25 mouse cellular contexts compared by ENCODE assay signal in genomic region chr9:109200349-109200748, GRCm38 (mm10). TPM values are rescaled to one million over a fixed set of nuclear protein-coding genes. Genes with fewer than 3 reads are reported as not detected.
"Had no signal": no experiment of that assay in that cellular context is flagged by ENCODE, and none has a peak within 500 bp of the region (broad histone marks: within the 10 kb centered on the region; RNA-seq: fewer than 3 reads in every experiment).

No protein-coding gene starts in this region.

- ATAC-seq: intestine, postnatal 0 days; lung, postnatal 0 days; midbrain, embryonic 16.5 days had no signal

- H3K27me3 ChIP-seq: limb, embryonic 15.5 days; midbrain, embryonic 12.5 days; stomach, embryonic 15.5 days had no signal

- H3K27ac ChIP-seq: kidney, postnatal 0 days; limb, embryonic 15.5 days; liver, embryonic 14.5 days; midbrain, embryonic 12.5 days; stomach, embryonic 15.5 days had no signal

- H3K36me3 ChIP-seq: limb, embryonic 15.5 days; midbrain, embryonic 12.5 days; stomach, embryonic 15.5 days had no signal

- H3K4me1 ChIP-seq: limb, embryonic 15.5 days; midbrain, embryonic 12.5 days; stomach, embryonic 15.5 days had no signal

- DNase-seq: kidney, adult 8-10 months; kidney, postnatal 36 days; layer of hippocampus, adult 9-11 months; layer of hippocampus, postnatal 36 days; lung, adult 2 months; lung, postnatal 4 days; right cerebral cortex, postnatal 4 days; thymus, adult 2 months; thymus, postnatal 25 days had no signal

- H3K4me3 ChIP-seq: limb, embryonic 15.5 days; midbrain, embryonic 12.5 days; stomach, embryonic 15.5 days had no signal

RNA-seq across cellular contexts. Expression of gene Fbxw13, which starts 4.6 kb away (rescaled TPM):
- total RNA-seq: layer of hippocampus, adult 18-20 months; layer of hippocampus, postnatal 36 days; left cerebral cortex, adult 8-10 months; left cerebral cortex, postnatal 25 days; megakaryocyte-erythroid progenitor cell, adult 5-6 weeks had no signal
- polyA plus RNA-seq: intestine, postnatal 0 days; kidney, postnatal 0 days; limb, embryonic 11.5 days; limb, embryonic 15.5 days; liver, embryonic 14.5 days; lung, adult 2 months; lung, postnatal 0 days; midbrain, embryonic 12.5 days; midbrain, embryonic 16.5 days; neural tube, embryonic 14.5 days; stomach, embryonic 15.5 days; testis, adult 2 months; urinary bladder, adult 2 months had no signal

RNA-seq across cellular contexts. Expression of gene Fbxw20, which starts 34.2 kb away (rescaled TPM):
- total RNA-seq: layer of hippocampus, adult 18-20 months; layer of hippocampus, postnatal 36 days; left cerebral cortex, adult 8-10 months; left cerebral cortex, postnatal 25 days; megakaryocyte-erythroid progenitor cell, adult 5-6 weeks had no signal
- polyA plus RNA-seq: intestine, postnatal 0 days; kidney, postnatal 0 days; limb, embryonic 11.5 days; limb, embryonic 15.5 days; lung, adult 2 months; lung, postnatal 0 days; midbrain, embryonic 12.5 days; midbrain, embryonic 16.5 days; neural tube, embryonic 14.5 days; stomach, embryonic 15.5 days; thymus, adult 2 months had no signal

RNA-seq across cellular contexts. Expression of gene Fbxw21, which starts 38.5 kb away (rescaled TPM):
- total RNA-seq: layer of hippocampus, adult 18-20 months; layer of hippocampus, postnatal 36 days; left cerebral cortex, adult 8-10 months; left cerebral cortex, postnatal 25 days; megakaryocyte-erythroid progenitor cell, adult 5-6 weeks had no signal
- polyA plus RNA-seq: intestine, postnatal 0 days; kidney, postnatal 0 days; limb, embryonic 11.5 days; limb, embryonic 15.5 days; liver, embryonic 14.5 days; lung, adult 2 months; lung, postnatal 0 days; midbrain, embryonic 12.5 days; midbrain, embryonic 16.5 days; neural tube, embryonic 14.5 days; stomach, embryonic 15.5 days; testis, adult 2 months; thymus, adult 2 months; urinary bladder, adult 2 months had no signal
